Mouse (Mus musculus): ENCODE results near the gene Mrps18b. TPM values are rescaled to one million over a fixed set of nuclear protein-coding genes. Genes with fewer than 3 reads are reported as not detected.
A peak's percentile ranks its signal among the peaks of the same experiment; 100 is the strongest.

Gene Mrps18b
- total RNA-seq, 1 experiment from 2014 or later = 26.6 TPM

DNA sequence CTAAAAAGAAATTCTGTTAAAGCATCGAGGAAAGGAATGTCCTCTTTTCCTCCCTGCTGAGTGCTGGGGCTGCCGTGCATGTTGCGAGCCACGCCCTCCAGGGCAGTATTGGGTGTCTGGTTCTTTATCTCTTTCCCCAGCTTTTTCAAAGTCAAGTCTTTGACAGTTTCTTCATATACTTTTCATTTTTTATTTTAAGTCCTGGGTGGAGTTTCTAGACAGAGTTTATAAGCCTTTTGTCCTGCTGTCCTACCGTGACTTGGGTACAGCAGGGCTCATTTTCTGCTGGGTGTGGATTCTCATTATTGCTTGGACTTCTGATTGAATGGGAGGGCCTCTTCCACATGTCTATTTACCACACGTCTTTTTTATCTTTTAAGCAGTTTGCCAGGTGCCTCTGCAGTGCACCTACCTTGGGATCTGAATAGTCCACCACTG lies 3.7 kb upstream of the Mrps18b start:
- no peak for ATAC-seq (replicated peaks; ENCODE audit: insufficient number of reproducible peaks, low FRiP score, low TSS enrichment, poor library complexity, severe bottlenecking)

DNA sequence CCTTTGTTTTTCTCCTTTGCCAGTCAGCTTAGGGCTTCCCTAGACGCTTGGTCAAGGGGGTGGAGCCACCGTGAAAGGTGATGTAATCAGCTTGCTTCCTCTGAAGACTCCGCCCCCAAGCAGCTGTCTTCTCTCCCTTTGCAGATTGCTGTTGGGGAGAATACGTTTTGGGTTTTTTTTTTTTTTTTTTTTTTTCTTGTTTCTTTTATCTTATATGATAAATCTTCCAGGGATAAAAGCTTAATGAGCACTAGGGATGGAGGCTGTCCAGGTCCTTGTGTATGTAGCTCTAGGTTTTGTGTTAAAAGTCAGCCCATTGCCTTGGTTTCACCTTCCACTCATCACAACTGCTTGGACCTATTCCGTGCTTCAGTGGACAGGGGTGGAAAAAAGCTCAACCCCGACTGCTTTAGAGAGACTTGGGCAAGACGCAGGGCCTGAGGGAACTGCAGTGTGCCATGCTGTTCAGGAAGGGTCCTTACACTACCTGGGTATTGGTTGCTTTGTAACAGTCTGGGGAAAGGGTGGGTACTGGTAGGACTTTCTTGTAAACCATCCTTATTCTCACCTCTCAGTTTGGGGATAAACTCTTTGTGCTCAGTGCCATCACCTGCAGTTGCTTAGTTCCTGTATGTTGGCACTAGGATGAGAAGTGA lies 3.0 kb upstream of the Mrps18b start:
- ATAC-seq (replicated peaks; ENCODE audit: insufficient number of reproducible peaks, low FRiP score, low TSS enrichment, poor library complexity, severe bottlenecking) = peak; percentile 52

DNA sequence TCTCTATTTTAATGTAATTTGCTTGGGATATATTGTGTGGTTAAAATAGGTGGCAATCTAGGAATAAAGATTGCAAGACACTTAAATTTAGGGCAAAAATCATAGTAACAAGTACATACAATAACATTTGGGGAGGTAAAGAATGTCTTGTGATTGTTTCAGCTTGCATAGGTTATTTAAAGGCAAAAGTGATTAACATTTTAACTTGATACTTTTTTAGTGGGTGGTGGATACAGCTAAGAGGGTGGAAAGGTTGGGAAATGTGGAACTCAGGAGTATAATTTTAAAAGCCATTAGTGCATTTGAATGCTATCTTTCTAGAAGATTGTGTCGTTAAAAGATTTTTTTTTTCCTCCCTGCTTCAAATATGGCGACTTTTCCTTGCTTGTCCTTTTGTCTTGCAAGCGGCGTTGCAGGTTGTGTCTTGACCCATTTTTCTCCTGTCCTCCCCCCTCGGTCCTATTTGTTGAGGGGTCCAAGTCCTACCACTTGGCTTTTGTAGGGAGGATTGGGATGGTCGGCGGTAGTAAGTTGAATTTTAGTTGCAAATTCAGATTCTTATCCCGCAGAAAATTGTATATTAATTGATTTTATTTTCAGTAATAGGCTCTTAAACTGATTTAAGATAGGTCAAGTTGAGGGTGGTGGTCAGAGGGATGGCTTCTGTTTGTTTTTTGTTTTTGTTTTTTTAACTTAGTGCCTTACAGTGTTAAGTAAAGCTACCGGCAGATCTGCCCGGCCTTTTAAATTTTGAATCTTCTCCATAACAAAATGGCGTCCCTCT lies 2.3 kb upstream of the Mrps18b start:
- ATAC-seq (replicated peaks; ENCODE audit: insufficient number of reproducible peaks, low FRiP score, low TSS enrichment, poor library complexity, severe bottlenecking) = no peak

DNA sequence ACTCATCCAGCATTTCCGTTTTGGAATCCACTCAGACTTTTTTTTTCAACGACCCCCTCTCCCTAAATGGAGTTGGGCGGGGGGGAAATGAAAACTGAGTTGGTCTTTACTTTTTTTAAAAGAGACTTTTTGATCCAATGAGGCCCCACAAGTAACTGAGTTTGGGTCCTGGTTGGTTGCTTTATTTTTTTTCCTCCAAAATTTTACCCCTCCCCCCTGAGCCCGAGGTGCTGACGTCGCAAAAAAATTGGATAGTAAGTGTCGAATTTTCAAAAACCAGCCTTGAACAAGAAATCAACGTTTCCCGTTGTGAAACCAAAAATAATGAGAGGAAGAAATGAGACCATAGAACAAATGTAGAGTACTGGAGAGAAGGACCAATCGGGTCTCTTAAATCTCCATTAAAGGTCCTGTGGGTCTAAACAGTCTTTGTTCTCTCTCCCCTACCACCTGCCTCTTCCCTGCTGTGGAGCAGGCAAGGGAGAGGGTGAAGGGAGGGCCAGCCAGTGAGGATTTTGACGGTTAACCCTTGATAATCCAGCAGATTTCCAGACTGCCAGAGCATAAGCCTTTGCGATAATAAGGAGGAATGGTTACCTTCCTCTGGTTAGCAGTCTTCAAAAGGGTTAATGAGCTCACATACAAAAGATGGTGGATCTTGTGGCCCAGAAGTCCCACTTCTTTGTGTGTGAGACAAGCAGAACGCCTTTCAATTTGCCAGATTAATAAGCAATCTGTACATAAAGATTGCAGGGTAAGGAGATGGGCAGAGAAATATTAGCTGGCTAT lies 1.5 kb upstream of the Mrps18b start:
- peak; percentile 7 for ATAC-seq (replicated peaks; ENCODE audit: insufficient number of reproducible peaks, low FRiP score, low TSS enrichment, poor library complexity, severe bottlenecking)

DNA sequence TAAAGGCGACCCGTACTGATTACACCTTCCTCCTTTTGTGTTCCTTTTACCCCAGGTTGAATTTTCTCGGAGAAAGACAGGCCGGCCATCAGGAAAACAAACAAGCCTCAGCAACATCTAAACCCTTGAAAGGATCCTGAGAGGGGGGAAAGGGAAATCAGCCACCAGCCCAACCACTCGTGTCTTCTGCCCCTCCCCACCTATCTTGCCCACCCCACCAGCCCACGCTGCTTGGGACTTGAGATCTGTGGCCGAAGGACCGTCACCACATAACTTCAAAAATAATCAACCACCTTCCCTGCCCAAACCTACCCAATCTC lies 914 bp upstream of the Mrps18b start:
- ATAC-seq (replicated peaks; ENCODE audit: insufficient number of reproducible peaks, low FRiP score, low TSS enrichment, poor library complexity, severe bottlenecking) = no peak

DNA sequence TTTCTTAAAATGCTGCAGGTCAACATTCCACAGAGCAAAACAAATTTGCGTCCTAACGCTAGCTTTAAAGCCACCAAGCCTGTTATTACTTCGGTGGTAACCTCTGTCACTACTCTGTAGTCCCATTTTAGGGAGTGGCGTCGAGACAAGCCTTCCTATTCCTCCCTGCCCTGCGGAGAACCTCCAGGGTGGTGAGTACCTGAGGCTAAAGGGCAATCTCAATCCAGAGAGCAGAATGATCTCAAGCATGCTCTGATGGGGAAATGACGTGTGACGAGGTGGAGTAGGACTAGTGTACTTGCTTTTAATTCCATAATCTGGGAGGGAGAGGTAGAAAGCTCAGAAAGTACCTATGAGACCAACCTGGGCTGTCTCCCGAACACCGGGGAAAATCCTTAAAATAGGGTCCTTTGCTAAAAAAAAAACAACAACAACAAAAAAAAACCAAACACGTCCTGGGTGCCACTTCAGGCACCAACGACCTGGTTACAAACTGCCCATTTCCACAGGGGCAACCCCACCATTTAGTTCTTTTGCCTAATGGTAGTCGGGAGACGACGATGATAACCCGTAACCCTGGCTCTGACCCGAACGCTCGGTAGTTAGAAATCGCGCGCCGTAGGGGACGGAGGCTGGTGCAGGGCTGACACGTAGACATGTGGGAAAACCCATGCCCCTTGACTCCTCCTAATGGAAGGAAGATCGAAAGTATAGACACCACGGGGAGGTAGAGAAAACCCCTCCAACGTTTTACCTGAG lies 472 bp downstream of the Mrps18b start:
- no peak; the same call in 1 of the 2 replicates for ATAC-seq (replicated peaks; ENCODE audit: insufficient number of reproducible peaks, low FRiP score, low TSS enrichment, poor library complexity, severe bottlenecking)

DNA sequence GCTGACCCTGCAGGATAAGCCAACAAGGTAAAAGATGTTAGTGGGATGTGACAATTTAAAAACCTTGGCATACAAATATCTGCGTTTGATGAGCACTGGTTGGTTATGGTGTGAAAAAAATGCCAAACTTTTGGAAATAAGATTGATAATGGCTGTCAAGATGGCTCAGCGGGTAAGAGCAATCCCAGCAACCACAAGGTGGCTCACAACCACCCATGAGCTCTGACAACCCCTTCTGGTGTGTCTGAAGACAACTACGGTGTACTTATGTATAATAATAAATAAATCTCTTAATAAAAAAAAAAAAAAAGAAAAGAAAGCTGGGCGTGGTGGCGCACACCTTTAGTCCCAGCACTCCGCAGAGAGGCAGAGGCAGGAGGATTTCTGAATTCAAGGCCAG lies 1.2 kb downstream of the Mrps18b start:
- ATAC-seq (replicated peaks; ENCODE audit: insufficient number of reproducible peaks, low FRiP score, low TSS enrichment, poor library complexity, severe bottlenecking) = no peak

DNA sequence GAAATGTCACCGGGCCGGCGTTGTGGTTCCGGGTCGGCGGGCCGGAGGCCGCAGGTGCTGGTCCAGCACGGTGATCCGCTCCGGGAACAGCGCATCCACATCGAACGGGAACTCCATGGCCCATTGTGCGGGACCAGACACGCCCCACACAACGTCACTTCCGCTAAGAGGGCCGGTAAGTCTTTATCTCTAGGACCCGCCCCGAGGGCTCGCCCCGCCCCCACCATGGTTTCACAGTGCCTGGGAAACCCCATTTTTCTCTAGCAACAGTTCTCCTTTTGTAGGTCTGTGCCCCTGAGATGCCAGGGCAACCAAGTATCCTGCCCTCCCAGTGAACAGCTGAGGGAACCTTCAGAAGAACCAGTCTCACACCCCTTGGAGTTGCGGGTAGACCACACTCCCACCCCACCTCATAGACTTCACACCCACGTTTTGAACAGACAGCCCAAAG lies 6.2 kb downstream of the Mrps18b start, which contains the start of gene Atat1:
Gene Atat1, minus strand, starts transcription at position 157 of the 451 bp plus-strand sequence.
- peak; percentile 83 for ATAC-seq (replicated peaks; ENCODE audit: insufficient number of reproducible peaks, low FRiP score, low TSS enrichment, poor library complexity, severe bottlenecking)

DNA sequence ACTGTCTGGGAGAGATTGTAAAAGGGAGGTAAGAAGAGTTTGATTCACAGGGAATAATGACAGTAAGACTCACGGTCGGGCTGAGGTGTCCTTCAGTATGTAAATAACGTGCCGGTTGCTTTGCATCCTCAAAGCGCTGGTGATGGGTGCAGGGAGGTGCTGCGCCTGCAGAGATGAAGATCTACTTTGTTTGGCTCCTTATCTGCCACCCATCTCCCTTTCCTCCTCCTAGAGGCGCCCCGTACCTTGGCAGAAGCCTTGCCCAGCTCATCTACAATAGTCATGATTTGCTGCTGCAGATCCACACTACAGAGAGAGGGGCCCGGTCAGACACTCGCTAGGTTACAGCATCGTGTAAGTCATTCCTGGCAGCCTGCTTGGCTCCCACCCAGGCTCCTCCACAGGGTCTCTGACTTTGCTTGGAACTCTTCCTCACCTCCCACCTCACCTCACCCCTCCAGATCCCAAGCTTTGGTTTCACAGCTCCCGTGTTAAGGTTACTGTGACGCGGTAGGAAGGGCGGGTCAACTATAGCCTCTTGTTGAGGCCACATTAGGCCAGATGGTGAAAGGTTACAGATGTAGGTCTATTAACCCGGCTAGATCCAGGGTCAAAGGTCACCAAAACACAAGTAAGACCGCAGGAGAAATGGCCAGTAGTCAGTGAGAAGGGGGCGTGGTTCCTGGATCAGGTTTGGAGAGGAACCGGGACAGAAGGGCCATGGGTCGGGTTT lies 6.8 kb downstream of the Mrps18b start:
- peak; percentile 40; the same call in 1 of the 2 replicates for ATAC-seq (replicated peaks; ENCODE audit: insufficient number of reproducible peaks, low FRiP score, low TSS enrichment, poor library complexity, severe bottlenecking)

DNA sequence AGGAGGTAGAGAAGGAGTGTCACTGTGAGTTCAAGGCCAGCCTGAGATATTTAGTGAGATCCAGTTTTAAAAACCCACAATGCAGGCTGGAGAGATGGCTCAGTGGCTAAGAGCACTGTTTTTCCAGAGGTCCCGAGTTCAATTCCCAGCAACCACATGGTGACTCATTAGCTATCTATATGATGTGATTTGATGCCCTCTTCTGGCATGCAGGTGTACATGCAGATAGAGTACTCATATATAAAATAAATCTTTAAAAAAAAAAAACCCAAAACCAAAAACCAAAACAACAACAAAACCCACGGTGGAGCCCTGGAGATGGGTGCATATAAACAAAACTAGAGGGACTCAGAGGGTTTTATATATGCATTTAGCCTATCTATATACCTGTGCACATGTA lies 8.6 kb downstream of the Mrps18b start:
- no peak for ATAC-seq (replicated peaks; ENCODE audit: insufficient number of reproducible peaks, low FRiP score, low TSS enrichment, poor library complexity, severe bottlenecking)

DNA sequence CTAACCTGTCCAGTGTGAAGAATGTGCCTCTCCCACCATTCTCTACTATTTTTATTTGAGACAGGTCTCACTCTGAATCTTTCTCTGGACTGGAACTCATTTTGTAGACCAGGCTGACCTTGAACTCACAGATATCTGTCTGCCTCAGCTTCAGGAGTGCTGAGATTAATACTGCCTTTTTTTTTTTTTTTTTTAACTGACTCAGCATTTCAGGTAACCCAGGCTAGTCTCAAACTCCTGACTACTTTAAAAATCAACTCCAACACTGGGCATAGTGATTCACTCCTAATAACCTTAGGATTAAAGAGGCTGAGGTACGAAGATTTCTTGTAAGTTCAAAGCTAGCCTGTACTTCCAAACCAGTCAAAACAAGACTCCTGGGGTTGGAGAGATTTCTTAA lies 10.6 kb downstream of the Mrps18b start:
- ATAC-seq (replicated peaks; ENCODE audit: insufficient number of reproducible peaks, low FRiP score, low TSS enrichment, poor library complexity, severe bottlenecking) = no peak

DNA sequence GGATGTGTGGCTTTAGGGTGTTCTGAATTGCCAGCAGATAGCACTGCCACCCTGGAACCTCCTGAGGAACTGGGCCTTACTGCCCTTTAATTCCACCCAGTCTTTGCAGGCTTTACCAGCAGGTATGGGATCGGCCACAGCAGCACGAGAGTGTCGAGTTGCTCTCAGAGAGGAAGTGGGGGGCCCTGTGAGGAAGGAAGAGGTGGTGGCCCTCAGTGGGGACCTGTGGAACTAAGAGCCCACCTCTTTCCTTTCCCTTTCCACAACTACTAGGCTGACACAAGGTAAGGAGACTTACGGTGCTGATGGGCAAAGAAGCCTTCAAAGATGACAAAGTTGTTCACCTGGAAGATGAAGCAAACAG lies 12.2 kb downstream of the Mrps18b start:
- ATAC-seq (replicated peaks; ENCODE audit: insufficient number of reproducible peaks, low FRiP score, low TSS enrichment, poor library complexity, severe bottlenecking) = no peak

DNA sequence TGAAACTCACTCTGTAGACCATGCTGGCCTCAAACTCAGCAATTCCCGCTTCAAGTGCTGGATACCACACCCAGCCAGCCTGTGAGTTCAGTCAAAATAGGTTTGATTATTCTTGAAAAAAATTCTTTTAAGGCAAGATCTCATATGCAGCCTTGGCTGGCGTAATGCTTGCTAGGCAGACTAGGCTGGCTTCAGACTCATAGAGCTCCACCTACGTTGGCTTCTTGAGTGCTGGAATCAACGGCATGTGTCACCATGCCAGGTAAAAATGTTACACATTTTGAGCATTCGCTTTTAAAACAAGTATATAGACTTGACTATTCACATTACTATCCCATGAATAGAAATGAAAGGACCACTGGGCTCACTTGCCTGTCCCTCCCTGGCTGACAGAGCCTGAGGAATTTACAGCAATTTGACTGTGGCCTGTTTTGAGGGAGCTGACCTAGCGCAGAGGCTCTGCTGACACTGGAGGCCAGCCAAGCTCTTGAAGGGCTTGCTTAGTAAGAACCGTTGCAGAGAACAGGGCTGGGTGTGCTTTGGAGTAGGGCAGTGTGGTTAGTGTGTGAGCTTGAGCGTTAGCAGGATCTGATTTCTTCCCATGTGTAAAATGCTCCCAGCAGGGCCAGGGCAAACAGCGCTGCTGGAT lies 12.7 kb downstream of the Mrps18b start:
- no peak for ATAC-seq (replicated peaks; ENCODE audit: insufficient number of reproducible peaks, low FRiP score, low TSS enrichment, poor library complexity, severe bottlenecking)

DNA sequence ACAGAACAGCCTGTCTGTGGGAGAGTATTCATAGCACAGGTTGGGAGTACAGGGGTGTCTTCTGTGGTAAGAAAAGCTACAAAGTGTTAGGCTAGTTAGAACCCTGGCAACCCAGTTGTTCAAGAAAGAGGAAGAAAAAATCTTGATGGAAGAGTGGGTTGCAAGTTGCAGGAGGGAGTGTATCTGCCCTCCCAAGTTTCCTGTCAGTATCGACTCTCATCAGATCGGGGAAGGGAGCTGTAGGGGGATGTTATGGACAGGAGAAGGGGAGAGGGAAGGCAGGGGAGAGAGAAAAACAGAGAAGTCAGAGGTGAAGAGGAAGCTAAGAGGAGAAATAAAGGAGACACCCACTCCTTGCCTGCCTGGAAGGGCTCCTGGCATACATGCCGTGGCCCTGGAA lies 15.6 kb downstream of the Mrps18b start:
- no peak for ATAC-seq (replicated peaks; ENCODE audit: insufficient number of reproducible peaks, low FRiP score, low TSS enrichment, poor library complexity, severe bottlenecking)

DNA sequence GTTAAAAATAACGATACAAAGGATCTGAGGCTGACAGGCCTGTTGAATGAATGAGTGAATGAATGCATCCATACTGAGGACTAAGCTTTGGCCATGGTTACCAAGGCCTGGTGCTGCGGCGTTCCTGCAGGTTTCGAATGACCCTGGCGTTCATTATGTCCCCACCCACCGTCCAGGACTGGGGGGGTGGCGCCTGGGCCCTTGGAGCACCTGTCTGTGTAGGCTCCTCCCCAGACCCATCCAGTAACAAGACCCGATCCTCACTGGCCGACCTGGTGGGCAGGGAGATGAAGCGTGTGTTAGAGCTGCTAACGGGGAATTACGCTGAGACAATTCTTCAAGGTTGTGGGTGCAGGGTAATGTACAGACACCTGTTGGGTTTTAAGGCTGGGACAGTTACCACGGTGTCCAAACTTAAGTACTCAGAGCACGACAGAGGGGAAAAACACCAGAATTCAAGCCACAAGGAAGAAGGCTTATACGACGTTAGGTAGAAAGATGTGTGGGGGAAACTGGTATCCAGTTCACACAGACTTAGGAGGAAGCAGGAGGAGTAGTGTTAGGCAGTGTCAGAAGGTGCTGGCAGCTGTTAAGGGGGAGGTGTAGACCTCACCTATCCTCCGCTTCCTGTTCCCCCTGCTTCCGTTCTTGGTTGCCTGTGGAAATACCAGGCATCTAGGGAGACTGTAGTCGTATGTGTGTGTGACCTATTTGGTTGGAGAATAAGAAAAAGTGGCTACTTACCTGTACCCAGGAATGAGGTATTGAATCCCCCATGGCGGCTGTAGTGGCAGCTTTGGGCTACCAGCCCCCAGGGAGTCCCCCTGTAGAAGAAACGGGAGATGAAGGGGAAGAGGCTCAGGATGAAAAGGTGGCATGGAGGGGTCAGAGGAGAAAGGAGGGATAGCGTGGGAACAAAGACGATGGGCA lies 18.3 kb downstream of the Mrps18b start:
- ATAC-seq (replicated peaks; ENCODE audit: insufficient number of reproducible peaks, low FRiP score, low TSS enrichment, poor library complexity, severe bottlenecking) = no peak

DNA sequence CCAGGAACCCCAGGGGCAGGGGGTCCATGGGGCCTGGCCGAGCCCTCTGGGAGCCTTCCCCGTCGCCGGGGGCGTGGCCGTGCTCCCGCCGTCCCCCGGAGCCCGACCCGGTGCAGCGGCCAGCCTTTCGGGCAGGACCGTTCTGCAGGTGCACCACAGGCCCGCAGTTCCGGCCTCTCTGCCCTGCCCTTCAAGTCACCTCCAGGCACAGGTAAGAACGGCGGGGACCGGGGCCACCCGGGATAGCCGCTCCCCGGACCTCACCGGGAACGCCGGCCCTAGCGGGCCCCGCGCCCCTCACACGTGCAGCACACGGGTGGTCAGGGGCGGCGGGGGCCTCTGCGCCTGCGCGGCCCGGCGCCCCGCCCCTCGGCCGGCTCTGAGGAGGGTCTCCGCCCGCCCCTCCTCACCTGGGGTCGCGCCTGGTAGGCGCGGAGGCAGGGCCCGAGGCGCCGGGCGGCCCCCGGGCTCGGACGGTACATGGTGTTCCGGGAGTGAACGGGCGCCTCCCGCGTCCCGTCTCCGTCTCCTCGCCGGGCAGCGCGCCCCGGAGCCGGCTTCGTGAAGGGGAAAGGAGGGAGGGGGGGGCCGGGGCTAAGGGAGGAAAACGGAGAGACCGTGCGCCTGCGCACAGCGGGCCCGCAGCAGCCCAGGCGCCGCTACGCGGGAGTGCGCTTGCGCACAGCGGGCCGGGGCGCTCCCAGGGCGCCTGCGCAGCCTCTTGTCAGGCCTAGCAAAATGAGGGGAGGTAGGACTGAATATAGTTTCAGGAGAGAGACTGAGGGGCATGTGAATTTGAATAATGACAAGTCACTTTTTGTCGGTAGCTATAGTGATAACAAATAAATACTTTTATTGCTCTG lies 19.2 kb downstream of the Mrps18b start, which contains the start of gene 2310061I04Rik:
Gene 2310061I04Rik, minus strand, starts transcription at position 651 of the 863 bp plus-strand sequence.
- ATAC-seq (replicated peaks; ENCODE audit: insufficient number of reproducible peaks, low FRiP score, low TSS enrichment, poor library complexity, severe bottlenecking) = peak; percentile 34; the same call in 1 of the 2 replicates

Measured in monocyte, adult 5-6 weeks (primary cell).